Mouse (Mus musculus) CH12.LX (cell line): Measurements from ENCODE around the gene Lgals9. TPM values are rescaled to one million over a fixed set of nuclear protein-coding genes. Genes with fewer than 3 reads are reported as not detected.
A peak's percentile ranks its signal among the peaks of the same experiment; 100 is the strongest.

Experiments used
- DNase-seq: peaks from one replicate; pipeline ENCODE4 v3.0.0-alpha.2; 2013; ENCODE audit errors: extremely low read depth
- H3K27ac ChIP-seq: 2 replicates; pipeline ENCODE4 v1.5.1; 2012; ENCODE audit warnings: low read depth, mild to moderate bottlenecking, control low read depth, moderate library complexity; ENCODE audit not compliant: insufficient read depth
- H3K27me3 ChIP-seq: replicated peaks from 2 replicates; pipeline ENCODE3; 2012; ENCODE audit warnings: inconsistent platforms
- H3K36me3 ChIP-seq, 2 experiments: replicated peaks in 1 of 2; 2 replicates each; pipeline versions ENCODE3 to v1.6.1; 2012; ENCODE audit warnings: inconsistent platforms in 1 of 2, low read length in 1 of 2, mild to moderate bottlenecking in 1 of 2, mixed read lengths in 1 of 2, moderate library complexity in 1 of 2; ENCODE audit not compliant: control insufficient read depth in 1 of 2, insufficient read depth in 1 of 2
- H3K4me1 ChIP-seq, 2 experiments: 2 replicates each; pipeline ENCODE4 v1.6.1; 2012; ENCODE audit warnings: inconsistent platforms in 1 of 2, moderate library complexity in 1 of 2; ENCODE audit not compliant: insufficient read depth in 2 of 2, control insufficient read depth in 1 of 2
- H3K4me2 ChIP-seq: 2 replicates; pipeline ENCODE4 v1.6.1; 2012; ENCODE audit warnings: low read depth, mild to moderate bottlenecking, control low read depth; ENCODE audit not compliant: poor library complexity, insufficient read depth, severe bottlenecking
- H3K4me3 ChIP-seq, 3 experiments: fragments of 150-350 bp in 1 of 3; sonication (generic) in 1 of 3; replicated peaks in 1 of 3; 2 replicates each; pipeline versions ENCODE3 to v1.5.1; 2011 to 2012; ENCODE audit warnings: low read depth in 2 of 3, low read length in 2 of 3, mild to moderate bottlenecking in 2 of 3, moderate library complexity in 2 of 3, control low read depth in 1 of 3, improper control_type of control experiment in 1 of 3, inconsistent platforms in 1 of 3, mixed read lengths in 1 of 3; ENCODE audit not compliant: poor library complexity in 1 of 3
- H3K79me2 ChIP-seq: replicated peaks from 2 replicates; pipeline ENCODE4 v1.6.1; 2012; ENCODE audit warnings: mild to moderate bottlenecking, moderate library complexity; ENCODE audit not compliant: control insufficient read depth, poor library complexity, insufficient read depth, severe bottlenecking; ENCODE audit errors: extremely low read depth
- H3K9ac ChIP-seq: 2 replicates; pipeline ENCODE4 v1.6.1; 2012; ENCODE audit warnings: low read depth, mild to moderate bottlenecking, control low read depth, moderate library complexity; ENCODE audit not compliant: insufficient read depth
- H3K9me3 ChIP-seq: replicated peaks from 2 replicates; pipeline ENCODE3; 2012; ENCODE audit warnings: low read length, inconsistent platforms, mixed read lengths
- BHLHE40 ChIP-seq: IDR thresholded peaks from 2 replicates; pipeline ENCODE4 v1.6.1; 2011; ENCODE audit warnings: mild to moderate bottlenecking, low read depth, low read length, improper control_type of control experiment
- CHD2 ChIP-seq: IDR thresholded peaks from 2 replicates; pipeline ENCODE4 v1.6.1; 2011; ENCODE audit warnings: low read length, improper control_type of control experiment
- ETS1 ChIP-seq: conservative IDR thresholded peaks from 2 replicates; pipeline ENCODE4 v1.6.1; 2012; ENCODE audit warnings: low read depth, mild to moderate bottlenecking, inconsistent platforms, low read length, improper control_type of control experiment, moderate library complexity
- IRF4 ChIP-seq: IDR thresholded peaks from 2 replicates; pipeline ENCODE4 v1.6.1; 2014; ENCODE audit warnings: low read depth, mild to moderate bottlenecking, inconsistent platforms, low read length, improper control_type of control experiment
- JUN ChIP-seq: IDR thresholded peaks from 2 replicates; pipeline ENCODE4 v1.6.1; 2011; ENCODE audit warnings: low read depth, mild to moderate bottlenecking, low read length, improper control_type of control experiment, moderate library complexity; ENCODE audit not compliant: insufficient read depth
- MAFK ChIP-seq: IDR thresholded peaks from 2 replicates; pipeline ENCODE4 v1.6.1; 2011; ENCODE audit warnings: low read length, improper control_type of control experiment; ENCODE audit not compliant: insufficient replicate concordance
- MEF2A ChIP-seq: IDR thresholded peaks from 2 replicates; pipeline ENCODE4 v1.6.1; 2014; ENCODE audit warnings: low read depth, mild to moderate bottlenecking, inconsistent platforms, low read length, improper control_type of control experiment, borderline replicate concordance
- MYC ChIP-seq: IDR thresholded peaks from 2 replicates; pipeline ENCODE4 v1.6.1; 2011; ENCODE audit warnings: low read depth, mild to moderate bottlenecking, improper control_type of control experiment, low read length
- NRF1 ChIP-seq: IDR thresholded peaks from 2 replicates; pipeline ENCODE4 v1.6.1; 2014; ENCODE audit warnings: low read depth, mild to moderate bottlenecking, inconsistent platforms, low read length, improper control_type of control experiment, moderate library complexity
- PAX5 ChIP-seq: IDR thresholded peaks from 2 replicates; pipeline ENCODE4 v1.6.1; 2012; ENCODE audit warnings: low read length, inconsistent platforms, mixed read lengths
- POLR2AphosphoS2 ChIP-seq: IDR thresholded peaks from 2 replicates; pipeline ENCODE4 v1.6.1; 2011; ENCODE audit warnings: low read depth, low read length, improper control_type of control experiment
- SIN3A ChIP-seq: IDR thresholded peaks from 2 replicates; pipeline ENCODE4 v1.6.1; 2012; ENCODE audit warnings: low read length, improper control_type of control experiment, inconsistent platforms
- USF2 ChIP-seq: conservative IDR thresholded peaks from 2 replicates; pipeline ENCODE4 v1.6.1; 2011; ENCODE audit warnings: low read depth, low read length, improper control_type of control experiment
- ZKSCAN1 ChIP-seq: IDR thresholded peaks from 2 replicates; pipeline ENCODE4 v1.6.1; 2012; ENCODE audit warnings: low read depth, inconsistent platforms, low read length, improper control_type of control experiment, borderline replicate concordance
- ZMIZ1 ChIP-seq: IDR thresholded peaks from 2 replicates; pipeline ENCODE4 v1.6.1; 2012; ENCODE audit warnings: low read depth, mild to moderate bottlenecking, inconsistent platforms, low read length, improper control_type of control experiment
- ZNF384 ChIP-seq: IDR thresholded peaks from 2 replicates; pipeline ENCODE4 v1.6.1; 2012; ENCODE audit warnings: low read depth, low read length, improper control_type of control experiment, inconsistent platforms
- dilution Hi-C: fragments of 300-500 bp; cut with MboI; formaldehyde crosslinking; loops from 2 replicates; pipeline ENCODE4 v1.14.3; 2020; ENCODE audit warnings: low sequenced_read_pairs; ENCODE audit not compliant: extremely low pct_unique_long_range_greater_than_20kb, extremely low pct_ligation_motif_present
- in situ Hi-C: fragments of 300-500 bp; cut with MboI; formaldehyde crosslinking; loops from 3 replicates; pipeline ENCODE4 v1.14.3; 2019; ENCODE audit warnings: low sequenced_read_pairs, low pct_ligation_motif_present, low pct_unique_long_range_greater_than_20kb, mixed read lengths
- polyA plus RNA-seq: library from polyadenylated mRNA; unstranded; fragments of >175 nt; gene quantifications from 2 replicates; pipeline ENCODE4 v1.2.1, GENCODE M21; 2012; ENCODE audit warnings: low read depth; ENCODE audit not compliant: insufficient read length
- total RNA-seq, 2 experiments: library from RNA; depleted of rRNA; stranded (reverse); fragments of 300-350 nt in 1 of 2; fragments of >200 nt in 1 of 2; gene quantifications; 2 replicates each; pipeline ENCODE4 v1.2.3; 2012 to 2014

The Lgals9 gene
- total and polyA plus RNA-seq, 3 experiments: 4.9 to 16.4 (median 5.0) TPM

DNA sequence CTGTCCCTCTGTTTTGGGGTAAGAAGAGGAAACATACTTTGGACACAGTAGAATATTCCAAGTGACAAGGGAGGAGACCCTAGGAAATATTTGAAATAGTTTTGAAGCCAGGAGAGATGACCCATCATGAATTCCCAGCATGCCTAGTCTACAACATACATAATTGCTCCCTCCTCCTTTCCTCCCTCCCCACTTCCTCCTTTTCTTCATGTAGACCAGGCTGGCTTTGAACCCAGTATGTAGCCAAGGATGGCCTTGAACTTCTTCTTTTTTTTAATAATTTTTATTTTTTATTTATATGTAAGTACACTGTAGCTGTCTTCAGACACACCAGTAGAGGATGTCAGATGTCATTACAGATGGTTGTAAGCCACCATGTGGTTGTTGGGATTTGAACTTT, 759 bp upstream of the Lgals9 start:
- in situ Hi-C loops: no loop called here
- dilution Hi-C loops: no loop called here
- Histone ChIP-seq H3K36me3 (peaks cover 0 to 69% of the 10 kb centered on the region in 2 experiments), H3K4me2 (peak overlapping the region; percentile 37), H3K4me1 (peaks cover 8 to 27% of the 10 kb centered on the region in 2 experiments), H3K4me3 (no peak overlapping the region), H3K9me3 (peaks cover 5% of the 10 kb centered on the region), H3K27ac (no peak overlapping the region), H3K9ac (no peak overlapping the region), H3K27me3 (no peaks in the 10 kb centered on the region), H3K79me2 (no peaks in the 10 kb centered on the region)
- DNase-seq: no peak
- TF ChIP-seq BHLHE40: no peak
- no peak for TF ChIP-seq SIN3A
- TF ChIP-seq POLR2AphosphoS2: no peak
- no peak for TF ChIP-seq MAFK
- TF ChIP-seq USF2: no peak
- TF ChIP-seq MEF2A: no peak
- TF ChIP-seq ZKSCAN1: no peak
- no peak for TF ChIP-seq ETS1

GRCm38 (mm10) chr11:78983539-78983938, 1.2 kb downstream of the Lgals9 start:
- Histone ChIP-seq H3K79me2 (no peaks in the 10 kb centered on the region), H3K27ac (no peak overlapping the region), H3K36me3 (peaks cover 0 to 66% of the 10 kb centered on the region in 2 experiments), H3K4me2 (no peak overlapping the region), H3K27me3 (no peaks in the 10 kb centered on the region), H3K4me1 (peaks cover 8 to 27% of the 10 kb centered on the region in 2 experiments), H3K4me3 (no peak overlapping the region), H3K9ac (no peak overlapping the region), H3K9me3 (no peaks in the 10 kb centered on the region)
- dilution Hi-C loops: no loop called here
- in situ Hi-C loops: no loop called here
- DNase-seq: no peak
- TF ChIP-seq ZMIZ1: no peak
- no peak for TF ChIP-seq ETS1
- TF ChIP-seq CHD2: no peak
- no peak for TF ChIP-seq POLR2AphosphoS2
- no peak for TF ChIP-seq JUN
- no peak for TF ChIP-seq ZNF384
- no peak for TF ChIP-seq PAX5
- no peak for TF ChIP-seq MYC
- TF ChIP-seq IRF4: no peak
- TF ChIP-seq NRF1: no peak
